Mouse (Mus musculus) forebrain, embryonic 10.5 days (tissue): ENCODE measurements around the gene Pde6b. TPM values are rescaled to one million over a fixed set of nuclear protein-coding genes. Genes with fewer than 3 reads are reported as not detected.

Source experiments
- DNase-seq: peaks from one replicate; pipeline ENCODE4 v3.0.0-alpha.2; 2017; ENCODE audit warnings: low spot score; ENCODE audit errors: extremely low spot score
- H3K27ac ChIP-seq: fragments of 300-500 bp; sonication (generic); 2 replicates; pipeline ENCODE4 v1.5.1; 2016; ENCODE audit warnings: mild to moderate bottlenecking
- H3K27me3 ChIP-seq: fragments of 300-500 bp; sonication (generic); 2 replicates; pipeline ENCODE4 v1.6.1; 2016; ENCODE audit warnings: mild to moderate bottlenecking; ENCODE audit not compliant: poor library complexity, severe bottlenecking
- H3K36me3 ChIP-seq: fragments of 300-500 bp; sonication (generic); replicated peaks from 2 replicates; pipeline ENCODE4 v1.6.1; 2016; ENCODE audit warnings: mild to moderate bottlenecking, moderate library complexity
- H3K4me1 ChIP-seq: fragments of 300-500 bp; sonication (generic); 2 replicates; pipeline ENCODE4 v1.6.1; 2016
- H3K4me3 ChIP-seq: fragments of 300-500 bp; sonication (generic); 2 replicates; pipeline ENCODE4 v1.5.1; 2016; ENCODE audit warnings: mild to moderate bottlenecking, moderate library complexity
- H3K9me3 ChIP-seq: fragments of 300-500 bp; sonication (generic); 2 replicates; pipeline ENCODE4 v1.6.1; 2016; ENCODE audit warnings: mild to moderate bottlenecking, moderate library complexity
- WGBS: fragments of 180-500 bp; shearing (Covaris S2); methylation state at CpG from one replicate; pipeline ENCODE4 v1.1.7; 2016; 5-methylcytosine and 5-hydroxymethylcytosine counted together
- polyA plus RNA-seq: library from polyadenylated mRNA; unstranded; fragments of >200 nt; fragmentation: Nextera tagmentation; extraction: Ambion mirVana; gene quantifications from 2 replicates; pipeline ENCODE4 v1.2.1, GENCODE M21; 2016

The Pde6b gene
- 0.20 TPM in 1 of 2 replicates, not detected in the other for polyA plus RNA-seq

- H3K27ac ChIP-seq, result no peak within 1 kb of the TSS
- H3K36me3 ChIP-seq, result no peaks in the 10 kb centered on the region
- no peak within 1 kb of the TSS for H3K4me3 ChIP-seq
- H3K4me1 ChIP-seq, result no peaks in the 10 kb centered on the region
- H3K27me3 ChIP-seq, result no peaks in the 10 kb centered on the region
- 82% methylated on average over 7 of the region's 7 CpGs for WGBS
- H3K9me3 ChIP-seq, result no peaks in the 10 kb centered on the region
- DNase-seq, result no peak
These were observed at the start of gene Pde6b for GRCm38 (mm10) chr5:108388201-108388600. TSS of gene Pde6b (plus strand) at chr5:108388391.

GRCm38 (mm10) chr5:108343680-108344170 is 44.5 kb upstream of the Pde6b start:
- DNase-seq, result no peak
- no peaks in the 10 kb centered on the region for H3K9me3 ChIP-seq
- no peak overlapping the region for H3K27ac ChIP-seq
- no peaks in the 10 kb centered on the region for H3K27me3 ChIP-seq
- peaks cover 48% of the 10 kb centered on the region for H3K36me3 ChIP-seq
- no peaks in the 10 kb centered on the region for H3K4me1 ChIP-seq
- WGBS, result 88% methylated on average over 4 of the region's 4 CpGs
- no peak overlapping the region for H3K4me3 ChIP-seq

GRCm38 (mm10) chr5:108345313-108346071 is 42.7 kb upstream of the Pde6b start:
- Histone ChIP-seq H3K9me3 (no peaks in the 10 kb centered on the region), H3K27me3 (no peaks in the 10 kb centered on the region), H3K27ac (no peak overlapping the region), H3K36me3 (peaks cover 56% of the 10 kb centered on the region), H3K4me3 (no peak overlapping the region), H3K4me1 (no peaks in the 10 kb centered on the region)
- WGBS, result 90% methylated on average over 10 of the region's 10 CpGs
- DNase-seq, result no peak

- H3K36me3 ChIP-seq, result peaks cover 64% of the 10 kb centered on the region
- H3K27me3 ChIP-seq, result no peaks in the 10 kb centered on the region
- H3K9me3 ChIP-seq, result no peaks in the 10 kb centered on the region
- DNase-seq, result no peak
- H3K27ac ChIP-seq, result no peak overlapping the region
- WGBS, result 86% methylated on average over 6 of the region's 6 CpGs
- no peak overlapping the region for H3K4me3 ChIP-seq
- no peaks in the 10 kb centered on the region for H3K4me1 ChIP-seq
These were observed 40.3 kb upstream of the Pde6b start for GRCm38 (mm10) chr5:108347843-108348242.

DNA sequence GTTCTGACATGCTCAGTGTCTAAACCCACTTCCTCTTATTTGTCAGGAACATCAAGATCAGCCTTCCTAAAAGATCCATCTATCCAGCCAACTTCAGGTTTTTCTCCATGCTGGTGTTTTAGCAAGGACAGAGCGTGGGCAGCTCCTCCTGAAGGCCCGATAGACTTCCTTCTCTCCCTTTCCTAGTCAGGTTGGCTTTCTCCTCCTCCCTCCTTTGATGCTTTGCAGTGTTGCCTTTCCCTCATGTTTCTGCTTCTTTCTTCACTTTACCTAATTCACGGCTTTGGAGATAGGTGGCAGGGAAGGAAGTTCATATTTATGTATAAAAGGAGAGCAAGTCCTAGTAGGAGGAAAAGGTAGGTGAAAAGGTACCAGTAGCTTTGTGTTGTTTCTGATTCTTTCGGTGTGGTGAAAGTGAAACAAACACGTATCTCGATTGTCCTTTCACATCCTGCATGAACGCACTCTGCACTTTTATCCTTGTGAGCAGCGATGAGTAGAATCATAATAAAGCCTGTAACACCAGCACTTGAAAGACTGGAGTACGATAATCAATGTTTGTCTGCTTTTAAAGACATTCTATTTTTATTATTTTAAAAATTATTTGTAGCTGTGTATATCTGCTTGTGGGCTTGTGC is 38.6 kb upstream of the Pde6b start:
- no peak overlapping the region for H3K27ac ChIP-seq
- WGBS, result 94% methylated on average over 9 of the region's 9 CpGs
- no peaks in the 10 kb centered on the region for H3K27me3 ChIP-seq
- H3K4me3 ChIP-seq, result no peak overlapping the region
- H3K4me1 ChIP-seq, result no peaks in the 10 kb centered on the region
- H3K9me3 ChIP-seq, result no peaks in the 10 kb centered on the region
- H3K36me3 ChIP-seq, result peaks cover 48% of the 10 kb centered on the region
- DNase-seq, result no peak

GRCm38 (mm10) chr5:108354056-108354455 is 34.1 kb upstream of the Pde6b start:
- H3K27me3 ChIP-seq, result no peaks in the 10 kb centered on the region
- peaks cover 24% of the 10 kb centered on the region for H3K36me3 ChIP-seq
- WGBS, result 86% methylated on average over 2 of the region's 2 CpGs
- H3K9me3 ChIP-seq, result no peaks in the 10 kb centered on the region
- H3K27ac ChIP-seq, result no peak overlapping the region
- H3K4me1 ChIP-seq, result no peaks in the 10 kb centered on the region
- DNase-seq, result no peak
- H3K4me3 ChIP-seq, result no peak overlapping the region

GRCm38 (mm10) chr5:108357862-108358261 is 30.3 kb upstream of the Pde6b start:
- WGBS, result 90% methylated on average over 1 of the region's 1 CpGs
- H3K36me3 ChIP-seq, result no peaks in the 10 kb centered on the region
- no peak for DNase-seq
- H3K4me3 ChIP-seq, result no peak overlapping the region
- peaks cover 6% of the 10 kb centered on the region for H3K27me3 ChIP-seq
- H3K9me3 ChIP-seq, result no peaks in the 10 kb centered on the region
- no peak overlapping the region for H3K27ac ChIP-seq
- no peaks in the 10 kb centered on the region for H3K4me1 ChIP-seq

DNA sequence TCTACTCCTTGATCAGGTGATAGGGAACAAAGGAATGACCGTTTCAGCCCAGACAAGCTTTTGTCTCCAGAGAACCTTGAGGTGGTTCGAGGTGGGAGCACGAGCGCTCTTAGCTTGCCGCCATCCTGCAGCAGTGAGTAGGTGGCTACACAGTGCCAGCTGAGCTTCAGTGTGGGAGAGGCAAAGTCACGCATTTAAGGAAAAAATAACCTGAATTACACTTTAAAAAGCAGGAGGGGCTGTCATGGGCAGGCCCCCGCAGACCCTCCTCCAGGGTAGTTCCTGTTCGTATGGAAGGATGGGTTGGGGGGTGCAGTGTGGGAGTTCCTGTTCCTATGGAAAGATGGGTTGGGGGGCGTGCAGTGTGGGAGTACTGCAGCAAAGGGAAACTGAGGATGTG is 28.7 kb upstream of the Pde6b start:
- Histone ChIP-seq H3K9me3 (no peaks in the 10 kb centered on the region), H3K27me3 (peaks cover 23% of the 10 kb centered on the region), H3K4me3 (no peak overlapping the region), H3K36me3 (no peaks in the 10 kb centered on the region), H3K27ac (no peak overlapping the region), H3K4me1 (no peaks in the 10 kb centered on the region)
- WGBS, result 90% methylated on average over 9 of the region's 9 CpGs
- no peak for DNase-seq

DNA sequence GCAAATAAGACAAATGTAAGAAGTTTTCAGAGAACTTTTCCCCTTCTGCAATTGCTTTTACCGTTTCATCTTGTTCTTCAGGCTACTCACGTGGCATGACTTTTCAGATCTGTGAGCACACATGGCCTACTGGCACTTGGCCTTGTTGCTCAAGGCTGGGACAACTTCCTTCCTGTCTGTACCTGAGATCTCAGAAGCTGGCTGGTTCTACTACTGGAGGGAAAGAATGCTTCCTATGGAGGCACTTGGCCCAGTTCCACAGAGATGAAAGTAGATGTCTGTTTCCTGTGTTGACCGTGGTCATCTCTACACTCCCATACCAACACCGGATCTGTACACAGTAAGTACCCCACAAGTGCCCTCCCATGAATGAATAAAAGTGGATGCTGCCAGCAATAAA is 28.0 kb upstream of the Pde6b start:
- no peak for DNase-seq
- no peaks in the 10 kb centered on the region for H3K4me1 ChIP-seq
- H3K36me3 ChIP-seq, result no peaks in the 10 kb centered on the region
- H3K27ac ChIP-seq, result no peak overlapping the region
- peaks cover 30% of the 10 kb centered on the region for H3K27me3 ChIP-seq
- H3K4me3 ChIP-seq, result no peak overlapping the region
- H3K9me3 ChIP-seq, result no peaks in the 10 kb centered on the region
- 93% methylated on average over 4 of the region's 4 CpGs for WGBS

DNA sequence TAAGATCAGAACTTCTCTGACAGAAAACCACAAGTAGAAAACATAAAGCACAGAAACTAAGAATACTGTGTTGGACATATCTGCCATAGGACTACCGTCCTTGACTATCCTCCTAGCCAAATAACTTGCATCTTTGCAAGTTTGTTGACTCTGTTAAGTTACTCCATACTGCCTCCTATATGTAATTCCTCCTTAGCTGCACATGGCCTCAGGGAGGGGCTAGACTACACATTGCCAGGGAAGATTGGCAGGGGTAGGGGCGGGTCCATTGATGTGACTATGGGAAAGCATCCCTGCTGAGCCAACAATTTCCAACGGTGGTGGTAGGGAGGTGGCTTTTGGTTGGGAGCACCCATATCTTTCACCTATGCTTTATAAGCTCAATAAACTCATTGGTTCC is 25.9 kb upstream of the Pde6b start:
- WGBS, result 26% methylated on average over 3 of the region's 3 CpGs
- DNase-seq, result no peak
- H3K9me3 ChIP-seq, result no peaks in the 10 kb centered on the region
- no peaks in the 10 kb centered on the region for H3K36me3 ChIP-seq
- H3K27me3 ChIP-seq, result peaks cover 51% of the 10 kb centered on the region
- no peak overlapping the region for H3K4me3 ChIP-seq
- H3K4me1 ChIP-seq, result peaks cover 11% of the 10 kb centered on the region
- H3K27ac ChIP-seq, result no peak overlapping the region

DNA sequence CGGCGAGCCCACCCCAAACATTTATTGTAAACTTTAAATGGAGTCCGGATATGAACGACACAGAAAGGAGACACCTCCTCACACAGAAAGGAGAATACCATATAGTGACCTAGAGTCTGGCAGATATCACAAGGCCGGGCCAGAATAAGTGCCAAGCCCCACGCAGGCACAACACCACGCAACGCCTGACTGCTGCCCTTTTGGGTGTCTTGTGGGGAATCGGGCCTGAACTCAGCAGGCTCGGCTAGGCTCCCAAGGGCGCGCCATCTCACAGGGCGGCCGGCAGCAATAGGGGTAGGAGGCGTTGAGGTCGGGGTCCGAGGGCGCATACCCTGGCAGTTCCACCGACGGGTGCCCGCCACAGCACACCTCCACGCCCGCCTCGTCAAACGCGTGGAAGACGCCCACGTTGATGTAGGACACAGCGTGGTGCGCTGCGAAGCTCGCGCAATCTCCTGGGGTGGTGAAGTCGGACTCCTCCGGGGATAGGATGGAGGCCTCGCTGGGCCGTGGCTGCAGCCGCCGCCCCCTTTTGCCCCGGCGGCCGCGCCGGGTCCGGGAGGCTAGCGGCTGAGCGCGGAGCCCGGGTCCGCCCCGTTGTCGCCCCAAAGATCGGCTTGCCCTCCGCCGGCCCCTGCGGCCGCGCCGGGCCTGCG is 21.7 kb upstream of the Pde6b start:
- WGBS, result 2% methylated on average over 53 of the region's 60 CpGs
- Histone ChIP-seq H3K36me3 (no peaks in the 10 kb centered on the region), H3K4me3 (peak overlapping the region; percentile 62), H3K27ac (no peak overlapping the region), H3K27me3 (peaks cover 92% of the 10 kb centered on the region), H3K9me3 (no peaks in the 10 kb centered on the region), H3K4me1 (peaks cover 32% of the 10 kb centered on the region)
- DNase-seq, result peak; percentile 48

- Histone ChIP-seq H3K9me3 (no peaks in the 10 kb centered on the region), H3K36me3 (no peaks in the 10 kb centered on the region), H3K4me3 (peak overlapping the region; percentile 62), H3K4me1 (peaks cover 32% of the 10 kb centered on the region), H3K27ac (peak overlapping the region; percentile 48; the same call in 1 of the 2 replicates), H3K27me3 (peaks cover 100% of the 10 kb centered on the region)
- WGBS, result under 1% methylated on average over 99 of the region's 100 CpGs
- peak; percentile 56 for DNase-seq
These were observed 21.0 kb upstream of the Pde6b start for GRCm38 (mm10) chr5:108366984-108367841.
